Mouse (Mus musculus) limb, embryonic 15.5 days (tissue): Measurements from ENCODE around the gene Sft2d2. TPM values are rescaled to one million over a fixed set of nuclear protein-coding genes. Genes with fewer than 3 reads are reported as not detected.

Experiments used
- ATAC-seq: fragments of 200-750 bp; cut with Nextera tagmentation; 2 replicates; pipeline ENCODE4 v1.8.0; 2017; ENCODE audit warnings: low read depth, moderate TSS enrichment; ENCODE audit not compliant: insufficient number of reproducible peaks, low FRiP score, low TSS enrichment
- H3K27ac ChIP-seq: fragments of 300-500 bp; sonication (generic); 2 replicates; pipeline ENCODE4 v1.5.1; 2015; ENCODE audit warnings: moderate library complexity, mild to moderate bottlenecking, inconsistent platforms
- H3K27me3 ChIP-seq: fragments of 300-500 bp; sonication (generic); 2 replicates; pipeline ENCODE4 v1.6.1; 2015; ENCODE audit warnings: inconsistent platforms
- H3K36me3 ChIP-seq: fragments of 300-500 bp; sonication (generic); 2 replicates; pipeline ENCODE4 v1.6.1; 2015; ENCODE audit warnings: inconsistent platforms
- H3K4me1 ChIP-seq: fragments of 300-500 bp; sonication (generic); 2 replicates; pipeline ENCODE4 v1.6.1; 2015; ENCODE audit warnings: inconsistent platforms
- H3K4me2 ChIP-seq: fragments of 300-500 bp; sonication (generic); 2 replicates; pipeline ENCODE4 v1.6.1; 2015; ENCODE audit warnings: mild to moderate bottlenecking, inconsistent platforms
- H3K4me3 ChIP-seq: fragments of 300-500 bp; sonication (generic); 2 replicates; pipeline ENCODE4 v1.5.1; 2015; ENCODE audit warnings: mild to moderate bottlenecking, inconsistent platforms
- H3K9ac ChIP-seq: fragments of 300-500 bp; sonication (generic); 2 replicates; pipeline ENCODE4 v1.6.1; 2015; ENCODE audit warnings: inconsistent platforms
- H3K9me3 ChIP-seq: fragments of 300-500 bp; sonication (generic); 2 replicates; pipeline ENCODE4 v1.6.1; 2016; ENCODE audit warnings: inconsistent platforms
- WGBS: fragments of 180-500 bp; shearing (Covaris S2); methylation state at CpG from one replicate; pipeline ENCODE4 v1.1.7; 2015; 5-methylcytosine and 5-hydroxymethylcytosine counted together
- polyA plus RNA-seq: library from polyadenylated mRNA; unstranded; fragments of >200 nt; fragmentation: Nextera tagmentation; extraction: Ambion mirVana; gene quantifications from 2 replicates; pipeline ENCODE4 v1.2.1, GENCODE M21; 2015

The Sft2d2 gene
- polyA plus RNA-seq, 1 experiment from 2014 or later: 24.0 TPM

DNA sequence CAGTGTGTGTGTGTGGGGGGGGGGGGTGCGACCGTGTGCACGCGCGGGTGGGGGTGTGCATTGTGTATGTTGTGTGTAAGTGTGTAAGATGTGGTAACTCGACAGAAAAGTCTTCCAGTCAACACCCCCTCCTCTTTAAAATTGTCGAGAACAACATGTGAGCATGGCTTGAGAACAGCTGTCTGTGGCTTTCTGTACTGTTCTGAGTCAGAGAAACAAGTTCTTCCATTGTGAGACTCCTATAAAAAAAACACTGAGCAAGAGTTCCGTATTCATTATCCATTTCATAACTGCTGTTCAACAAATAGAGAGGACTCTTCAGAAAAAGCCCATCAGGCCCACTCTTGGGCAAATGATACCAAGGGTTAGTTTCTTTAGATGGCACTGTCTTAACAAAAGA, 6.5 kb upstream of the Sft2d2 start:
- 77% methylated on average over 8 of the region's 8 CpGs for WGBS
- Histone ChIP-seq H3K9me3 (no peaks in the 10 kb centered on the region), H3K9ac (no peak overlapping the region), H3K4me2 (no peak overlapping the region), H3K27me3 (no peaks in the 10 kb centered on the region), H3K4me1 (no peaks in the 10 kb centered on the region), H3K36me3 (no peaks in the 10 kb centered on the region), H3K4me3 (no peak overlapping the region), H3K27ac (no peak overlapping the region)
- no peak for ATAC-seq

DNA sequence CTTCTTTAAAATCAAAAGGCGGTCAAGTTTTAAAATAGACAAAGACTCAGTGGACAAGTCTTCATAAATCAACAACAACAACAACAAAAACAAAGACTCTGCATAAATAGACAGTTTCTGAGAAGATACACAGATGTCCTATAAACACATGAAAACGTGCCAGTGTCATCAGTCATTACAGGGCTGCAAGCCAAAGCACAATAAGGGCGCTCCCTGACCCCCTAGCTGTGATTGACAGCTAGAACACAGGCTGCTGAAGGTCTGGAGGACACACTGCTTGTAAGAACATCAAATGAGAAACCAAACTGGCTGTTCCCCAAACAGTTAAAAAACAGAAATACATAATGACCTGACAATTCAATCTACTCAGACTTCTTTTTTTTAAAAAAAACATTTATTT, 5.4 kb upstream of the Sft2d2 start:
- Histone ChIP-seq H3K27me3 (no peaks in the 10 kb centered on the region), H3K9ac (no peak overlapping the region), H3K4me2 (no peak overlapping the region), H3K27ac (no peak overlapping the region), H3K9me3 (no peaks in the 10 kb centered on the region), H3K4me3 (no peak overlapping the region), H3K36me3 (no peaks in the 10 kb centered on the region), H3K4me1 (no peaks in the 10 kb centered on the region)
- no peak for ATAC-seq
- 74% methylated on average over 3 of the region's 3 CpGs for WGBS

DNA sequence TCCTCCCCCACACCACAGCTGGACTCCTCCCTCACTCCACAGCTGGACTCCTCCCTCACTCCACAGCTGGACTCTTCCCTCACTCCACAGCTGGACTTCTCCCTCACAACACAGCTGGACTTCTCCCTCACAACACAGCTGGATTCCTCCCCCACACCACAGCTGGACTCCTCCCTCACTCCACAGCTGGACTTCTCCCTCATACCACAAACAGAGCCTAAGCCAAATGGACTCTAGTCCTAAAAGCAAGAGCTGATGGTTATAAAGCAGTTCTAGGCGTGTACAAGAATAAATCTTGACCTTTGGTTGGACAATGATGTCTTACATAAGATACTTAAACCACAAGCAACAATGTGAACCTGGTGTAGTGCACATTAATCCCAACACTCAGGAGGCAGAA, 4.7 kb upstream of the Sft2d2 start:
- H3K27me3 ChIP-seq: no peaks in the 10 kb centered on the region
- no peaks in the 10 kb centered on the region for H3K36me3 ChIP-seq
- H3K4me1 ChIP-seq: no peaks in the 10 kb centered on the region
- no peak overlapping the region for H3K27ac ChIP-seq
- H3K4me2 ChIP-seq: no peak overlapping the region
- H3K9me3 ChIP-seq: no peaks in the 10 kb centered on the region
- H3K9ac ChIP-seq: no peak overlapping the region
- ATAC-seq: no peak
- WGBS: 75% methylated on average over 1 of the region's 1 CpGs
- H3K4me3 ChIP-seq: no peak overlapping the region

GRCm38 (mm10) chr1:165197875-165198274, 3.6 kb upstream of the Sft2d2 start:
- H3K36me3 ChIP-seq: no peaks in the 10 kb centered on the region
- H3K27ac ChIP-seq: no peak overlapping the region
- no peaks in the 10 kb centered on the region for H3K9me3 ChIP-seq
- no peak overlapping the region for H3K4me3 ChIP-seq
- no peak overlapping the region for H3K9ac ChIP-seq
- WGBS: 71% methylated on average over 3 of the region's 3 CpGs
- H3K4me2 ChIP-seq: no peak overlapping the region
- no peak for ATAC-seq
- H3K4me1 ChIP-seq: 0 out of 2 replicates have a peak, but pooled peaks cover under 1% of the 10 kb centered on the region
- no peaks in the 10 kb centered on the region for H3K27me3 ChIP-seq

- Histone ChIP-seq H3K36me3 (no peaks in the 10 kb centered on the region), H3K9ac (no peak overlapping the region)
- 58% methylated on average over 3 of the region's 3 CpGs for WGBS
Observed at GRCm38 (mm10) chr1:165195396-165195960, 1.2 kb upstream of the Sft2d2 start.

GRCm38 (mm10) chr1:165194662-165195013, 400 bp upstream of the Sft2d2 start:
- WGBS: 6% methylated on average over 5 of the region's 5 CpGs
- 0 out of 2 replicates have a peak, but pooled peaks have one; percentile 6 for ATAC-seq
- no peaks in the 10 kb centered on the region for H3K9me3 ChIP-seq

More at GRCm38 (mm10) chr1:165195396-165195960, 1.2 kb upstream of the Sft2d2 start:
- no peaks in the 10 kb centered on the region for H3K27me3 ChIP-seq
- H3K27ac ChIP-seq: no peak overlapping the region
- H3K4me2 ChIP-seq: no peak overlapping the region
- no peak overlapping the region for H3K4me3 ChIP-seq
- no peak for ATAC-seq
- H3K4me1 ChIP-seq: 0 out of 2 replicates have a peak, but pooled peaks cover 2% of the 10 kb centered on the region
- no peaks in the 10 kb centered on the region for H3K9me3 ChIP-seq

DNA sequence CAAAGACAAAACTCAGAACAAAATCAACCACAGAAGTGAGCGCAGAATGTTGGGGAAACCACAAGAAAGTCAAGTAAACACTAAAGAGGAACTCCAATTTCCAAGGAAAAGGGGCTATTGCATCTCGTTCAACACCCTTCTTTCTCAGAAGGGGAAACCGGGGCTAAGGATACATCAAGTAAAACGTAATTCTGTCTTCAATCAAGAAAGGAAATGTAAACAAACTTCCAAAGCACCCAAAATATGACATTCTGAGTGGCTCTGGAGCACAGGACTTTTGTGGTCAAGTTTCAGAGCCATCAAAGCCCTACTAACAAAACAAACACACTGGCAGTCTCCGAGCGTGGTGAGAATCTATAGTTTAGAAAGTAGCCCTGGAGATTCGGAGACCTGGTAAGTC, 812 bp downstream of the Sft2d2 start:
- 0 out of 2 replicates have a peak, but pooled peaks cover 6% of the 10 kb centered on the region for H3K4me1 ChIP-seq
- H3K4me3 ChIP-seq: peak overlapping the region; percentile 79
- no peak for ATAC-seq
- H3K9me3 ChIP-seq: no peaks in the 10 kb centered on the region
- no peaks in the 10 kb centered on the region for H3K27me3 ChIP-seq
- peak overlapping the region; percentile 86 for H3K27ac ChIP-seq
- peak overlapping the region; percentile 90 for H3K4me2 ChIP-seq
- no peaks in the 10 kb centered on the region for H3K36me3 ChIP-seq
- H3K9ac ChIP-seq: peak overlapping the region; percentile 56; the same call in 1 of the 2 replicates
- WGBS: 11% methylated on average over 7 of the region's 7 CpGs

More at GRCm38 (mm10) chr1:165194662-165195013, 400 bp upstream of the Sft2d2 start:
- Histone ChIP-seq H3K9ac (no peak overlapping the region; the same call in 1 of the 2 replicates), H3K4me3 (peak overlapping the region; percentile 79), H3K4me2 (peak overlapping the region; percentile 90), H3K27me3 (no peaks in the 10 kb centered on the region), H3K4me1 (0 out of 2 replicates have a peak, but pooled peaks cover 2% of the 10 kb centered on the region), H3K27ac (peak overlapping the region; percentile 86; the same call in 1 of the 2 replicates), H3K36me3 (no peaks in the 10 kb centered on the region)

DNA sequence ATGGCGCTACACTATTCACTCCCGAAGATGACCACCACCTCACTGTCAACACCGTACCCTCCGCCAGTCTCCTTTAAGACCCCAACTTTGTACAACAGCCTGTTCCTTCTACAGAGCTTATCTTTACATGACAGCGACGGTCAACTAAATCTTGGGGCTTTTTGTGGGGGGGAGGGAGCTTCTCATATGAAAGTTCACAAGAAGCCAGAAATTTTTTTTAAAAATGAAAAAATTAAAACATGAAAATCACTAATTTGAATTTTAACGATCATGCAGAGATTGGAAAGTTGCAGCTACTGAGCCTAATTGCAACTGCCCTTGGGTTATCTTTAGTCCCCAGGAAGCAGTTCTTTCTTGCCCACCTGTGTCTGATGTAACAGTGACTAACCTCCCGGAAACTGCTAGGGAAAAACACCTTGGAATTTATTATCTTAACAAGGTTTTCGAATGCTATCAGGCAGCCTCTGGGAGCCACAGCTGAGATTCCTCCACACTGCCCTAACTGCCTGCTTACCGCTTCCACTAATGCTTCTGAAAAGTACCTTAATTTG, 1.4 kb downstream of the Sft2d2 start:
- Histone ChIP-seq H3K9ac (no peak overlapping the region; the same call in 1 of the 2 replicates), H3K9me3 (no peaks in the 10 kb centered on the region), H3K4me2 (peak overlapping the region; percentile 90), H3K4me1 (0 out of 2 replicates have a peak, but pooled peaks cover 6% of the 10 kb centered on the region), H3K27me3 (no peaks in the 10 kb centered on the region), H3K4me3 (peak overlapping the region; percentile 79), H3K36me3 (no peaks in the 10 kb centered on the region), H3K27ac (peak overlapping the region; percentile 89; the same call in 1 of the 2 replicates)
- ATAC-seq: no peak
- WGBS: 57% methylated on average over 10 of the region's 10 CpGs

- Histone ChIP-seq H3K36me3 (peaks cover 5% of the 10 kb centered on the region), H3K27ac (peak overlapping the region; percentile 89)
Observed at GRCm38 (mm10) chr1:165192102-165192501, 2.1 kb downstream of the Sft2d2 start.

DNA sequence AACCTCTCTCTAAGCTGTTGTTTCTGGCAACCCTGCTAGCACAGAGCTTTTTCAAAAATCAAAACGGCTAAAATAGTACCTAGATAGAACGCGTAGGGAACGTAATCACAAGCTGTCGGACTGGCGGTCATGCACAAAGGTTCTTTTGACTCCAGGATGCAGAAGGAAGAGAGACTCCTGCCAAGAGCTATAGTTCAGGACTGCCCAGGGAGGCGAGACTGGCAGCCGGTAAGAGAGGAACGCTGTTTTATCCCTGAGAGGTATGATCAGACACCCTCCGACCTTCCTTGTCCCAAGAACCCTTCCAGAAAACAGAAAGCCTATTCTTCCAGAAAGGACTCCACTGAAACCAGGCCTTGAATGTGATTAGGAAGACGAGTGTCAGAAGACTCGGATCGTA, 2.6 kb downstream of the Sft2d2 start:
- Histone ChIP-seq H3K36me3 (peaks cover 7% of the 10 kb centered on the region), H3K4me3 (peak overlapping the region; percentile 10), H3K27me3 (no peaks in the 10 kb centered on the region), H3K4me1 (0 out of 2 replicates have a peak, but pooled peaks cover 6% of the 10 kb centered on the region), H3K9me3 (no peaks in the 10 kb centered on the region), H3K9ac (no peak overlapping the region), H3K4me2 (peak overlapping the region; percentile 22; the same call in 1 of the 2 replicates), H3K27ac (peak overlapping the region; percentile 89)
- no peak for ATAC-seq
- WGBS: 66% methylated on average over 13 of the region's 13 CpGs

More at GRCm38 (mm10) chr1:165192102-165192501, 2.1 kb downstream of the Sft2d2 start:
- peak overlapping the region; percentile 10; the same call in 1 of the 2 replicates for H3K4me3 ChIP-seq
- no peak overlapping the region; the same call in 1 of the 2 replicates for H3K4me2 ChIP-seq
- WGBS: 55% methylated on average over 4 of the region's 4 CpGs
- H3K4me1 ChIP-seq: 0 out of 2 replicates have a peak, but pooled peaks cover 6% of the 10 kb centered on the region
- no peaks in the 10 kb centered on the region for H3K27me3 ChIP-seq
- ATAC-seq: no peak
- no peak overlapping the region for H3K9ac ChIP-seq
- no peaks in the 10 kb centered on the region for H3K9me3 ChIP-seq

- H3K4me2 ChIP-seq: 0 out of 2 replicates have a peak overlapping the region, but pooled peaks have one; percentile 22
- H3K9ac ChIP-seq: no peak overlapping the region
- H3K4me1 ChIP-seq: 0 out of 2 replicates have a peak, but pooled peaks cover 6% of the 10 kb centered on the region
- H3K9me3 ChIP-seq: no peaks in the 10 kb centered on the region
- no peak for ATAC-seq
- peaks cover 7% of the 10 kb centered on the region for H3K36me3 ChIP-seq
- H3K27me3 ChIP-seq: no peaks in the 10 kb centered on the region
- peak overlapping the region; percentile 89 for H3K27ac ChIP-seq
- no peak overlapping the region for H3K4me3 ChIP-seq
- WGBS: 83% methylated on average over 10 of the region's 10 CpGs
Observed at GRCm38 (mm10) chr1:165190571-165191273, 3.5 kb downstream of the Sft2d2 start.

DNA sequence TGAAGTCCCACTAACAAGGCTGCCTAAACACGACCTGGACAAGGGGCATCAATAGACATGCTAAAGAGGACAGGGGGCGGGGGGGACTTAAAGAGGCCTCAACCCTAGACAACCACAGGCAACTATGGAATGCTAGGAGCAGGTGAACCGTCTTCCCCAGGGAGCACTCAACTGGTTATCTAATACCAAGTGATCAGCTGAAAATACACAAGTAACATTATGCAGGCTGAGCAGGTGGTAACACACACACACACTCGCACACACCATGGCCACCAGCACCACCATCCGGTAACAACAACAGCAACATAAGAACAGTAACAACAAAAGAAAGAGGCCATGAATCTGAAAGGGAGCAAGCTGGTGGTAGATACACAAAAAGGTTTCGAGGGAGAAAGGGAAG, 4.2 kb downstream of the Sft2d2 start:
- whole genome bisulfite sequencing: 73% methylated on average over 6 of the region's 6 CpGs
- H3K9ac ChIP-seq: no peak overlapping the region
- no peak overlapping the region for H3K27ac ChIP-seq
- no peak overlapping the region for H3K4me3 ChIP-seq
- H3K27me3 ChIP-seq: no peaks in the 10 kb centered on the region
- no peak for ATAC-seq
- peaks cover 7% of the 10 kb centered on the region for H3K36me3 ChIP-seq
- H3K4me1 ChIP-seq: 0 out of 2 replicates have a peak, but pooled peaks cover 6% of the 10 kb centered on the region
- no peaks in the 10 kb centered on the region for H3K9me3 ChIP-seq
- H3K4me2 ChIP-seq: no peak overlapping the region
